Mouse (Mus musculus) G1E (cell line): ENCODE results near the gene Copz1.

Experiments used
- CTCF ChIP-seq: IDR thresholded peaks from 2 replicates; pipeline ENCODE4 v1.5.1; 2012; ENCODE audit warnings: low read depth, low read length, inconsistent platforms, mixed read lengths
- GATA1 ChIP-seq: IDR thresholded peaks from 2 replicates; pipeline ENCODE4 v1.6.1; 2012; ENCODE audit warnings: borderline replicate concordance, low read length, inconsistent platforms, mixed read lengths
- GATA2 ChIP-seq: IDR thresholded peaks from 2 replicates; pipeline ENCODE4 v1.6.1; 2012; ENCODE audit warnings: low read depth, low read length, inconsistent platforms, borderline replicate concordance

DNA sequence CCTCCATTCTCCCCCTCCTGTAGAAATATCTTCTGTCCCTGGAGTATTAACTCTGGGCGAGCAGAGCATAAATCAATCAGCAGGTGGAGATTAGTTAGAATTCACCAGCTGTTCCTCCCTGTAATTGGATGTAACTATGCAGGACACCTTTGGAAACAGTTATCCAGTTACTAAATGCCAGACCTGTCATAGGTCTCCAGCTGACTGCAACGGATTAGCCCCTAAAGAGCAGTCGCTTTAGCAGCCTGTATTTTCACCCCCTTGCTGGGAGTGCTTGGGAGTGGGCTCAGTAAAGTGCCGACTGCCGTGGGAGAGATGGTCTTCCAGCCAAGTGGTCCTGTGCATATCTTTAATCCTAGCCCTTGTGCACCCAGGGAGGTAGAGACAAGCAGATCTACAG, 17.1 kb downstream of the Copz1 start:
- TF ChIP-seq CTCF (no peak), GATA2 (no peak), GATA1 (no peak)
